Mouse (Mus musculus): Measurements from ENCODE around the gene Smpdl3b. TPM values are rescaled to one million over a fixed set of nuclear protein-coding genes. Genes with fewer than 3 reads are reported as not detected.
"Not testable (repeated sequence)": the region's sequence is repeated elsewhere in the genome, so short reads cannot be mapped to it uniquely, and the experiment has no call there.

Smpdl3b gene
- total and polyA plus RNA-seq, 2 experiments from 2014 or later = 1.1 to 1.3 TPM

- ATAC-seq (ENCODE audit: low FRiP score) (no peak), DNase-seq (ENCODE audit: low spot score) (no peak)
- Histone ChIP-seq H3K4me2 (ENCODE audit: low read depth, low read length, poor library complexity, severe bottlenecking) (no peak overlapping the region), H3K4me3 (ENCODE audit: low read depth, low read length) (no peak overlapping the region), H3K27me3 (ENCODE audit: insufficient read depth, low read length) (no peaks in the 10 kb centered on the region), H3K9me3 (ENCODE audit: low read length) (no peaks in the 10 kb centered on the region), H3K4me1 (ENCODE audit: insufficient read depth, low read length) (no peaks in the 10 kb centered on the region), H3K27ac (ENCODE audit: low read depth, low read length) (no peak overlapping the region), H3K9ac (replicated peaks; ENCODE audit: low read length, poor library complexity, severe bottlenecking) (no peak overlapping the region), H3K36me3 (ENCODE audit: insufficient read depth, low read length) (peaks cover 40% of the 10 kb centered on the region)
- no peak for TF ChIP-seq CTCF (IDR thresholded peaks at IDR 0.05)
- 80% methylated on average over 3 of the region's 3 CpGs for WGBS
These were observed 17.9 kb upstream of the Smpdl3b start for GRCm38 (mm10) chr4:132774905-132775304.

GRCm38 (mm10) chr4:132771776-132772175 is 14.7 kb upstream of the Smpdl3b start:
- TF ChIP-seq CTCF (IDR thresholded peaks at IDR 0.05) = no peak
- peaks cover 24% of the 10 kb centered on the region for H3K36me3 ChIP-seq (ENCODE audit: insufficient read depth, low read length)
- 96% methylated on average over 9 of the region's 9 CpGs for WGBS

GRCm38 (mm10) chr4:132767914-132768876 is 11.1 kb upstream of the Smpdl3b start, which contains the start of gene Rpa2:
Rpa2 (plus strand) TSS chr4:132768332.
- TF ChIP-seq CTCF (IDR thresholded peaks at IDR 0.05) = peak; percentile 36; the same call in 1 of the 2 replicates
- 1% methylated on average over 71 of the region's 71 CpGs for WGBS

More at GRCm38 (mm10) chr4:132771776-132772175, 14.7 kb upstream of the Smpdl3b start:
- peaks cover 4% of the 10 kb centered on the region; the same call in 1 of the 2 replicates for H3K4me1 ChIP-seq (ENCODE audit: insufficient read depth, low read length)
- no peak overlapping the region for H3K4me3 ChIP-seq (ENCODE audit: low read depth, low read length)
- no peak overlapping the region for H3K9ac ChIP-seq (replicated peaks; ENCODE audit: low read length, poor library complexity, severe bottlenecking)
- H3K9me3 ChIP-seq (ENCODE audit: low read length) = no peaks in the 10 kb centered on the region
- no peak overlapping the region for H3K4me2 ChIP-seq (ENCODE audit: low read depth, low read length, poor library complexity, severe bottlenecking)
- ATAC-seq (ENCODE audit: low FRiP score) (no peak), DNase-seq (ENCODE audit: low spot score) (no peak)
- H3K27me3 ChIP-seq (ENCODE audit: insufficient read depth, low read length) = no peaks in the 10 kb centered on the region
- H3K27ac ChIP-seq (ENCODE audit: low read depth, low read length) = no peak overlapping the region

GRCm38 (mm10) chr4:132763125-132763524 is 6.1 kb upstream of the Smpdl3b start:
- not testable (repeated sequence) for H3K4me3 ChIP-seq (ENCODE audit: low read depth, low read length); H3K9ac ChIP-seq (replicated peaks; ENCODE audit: low read length, poor library complexity, severe bottlenecking); H3K4me2 ChIP-seq (ENCODE audit: low read depth, low read length, poor library complexity, severe bottlenecking); H3K27me3 ChIP-seq (ENCODE audit: insufficient read depth, low read length); H3K9me3 ChIP-seq (ENCODE audit: low read length); DNase-seq (ENCODE audit: low spot score); ATAC-seq (ENCODE audit: low FRiP score); H3K36me3 ChIP-seq (ENCODE audit: insufficient read depth, low read length); H3K27ac ChIP-seq (ENCODE audit: low read depth, low read length); H3K4me1 ChIP-seq (ENCODE audit: insufficient read depth, low read length)
- 87% methylated on average over 3 of the region's 3 CpGs for WGBS

More at GRCm38 (mm10) chr4:132767914-132768876, 11.1 kb upstream of the Smpdl3b start, which contains the start of gene Rpa2:
- Histone ChIP-seq H3K9me3 (ENCODE audit: low read length) (no peaks in the 10 kb centered on the region), H3K4me1 (ENCODE audit: insufficient read depth, low read length) (peaks cover 4% of the 10 kb centered on the region; the same call in 1 of the 2 replicates), H3K4me3 (ENCODE audit: low read depth, low read length) (peak within 1 kb of the TSS; percentile 79), H3K9ac (replicated peaks; ENCODE audit: low read length, poor library complexity, severe bottlenecking) (peak within 1 kb of the TSS; percentile 58), H3K4me2 (ENCODE audit: low read depth, low read length, poor library complexity, severe bottlenecking) (peak within 1 kb of the TSS; percentile 73), H3K27me3 (ENCODE audit: insufficient read depth, low read length) (no peaks in the 10 kb centered on the region), H3K27ac (ENCODE audit: low read depth, low read length) (no peak within 1 kb of the TSS; the same call in 1 of the 2 replicates), H3K36me3 (ENCODE audit: insufficient read depth, low read length) (no peaks in the 10 kb centered on the region)
- DNase-seq (ENCODE audit: low spot score) (peak; percentile 100), ATAC-seq (ENCODE audit: low FRiP score) (peak; percentile 95)

GRCm38 (mm10) chr4:132762602-132763001 is 5.5 kb upstream of the Smpdl3b start:
- ATAC-seq (ENCODE audit: low FRiP score) = no peak
- Histone ChIP-seq H3K9ac (replicated peaks; ENCODE audit: low read length, poor library complexity, severe bottlenecking) (no peak overlapping the region), H3K9me3 (ENCODE audit: low read length) (no peaks in the 10 kb centered on the region), H3K4me1 (ENCODE audit: insufficient read depth, low read length) (no peaks in the 10 kb centered on the region), H3K36me3 (ENCODE audit: insufficient read depth, low read length) (no peaks in the 10 kb centered on the region), H3K27me3 (ENCODE audit: insufficient read depth, low read length) (no peaks in the 10 kb centered on the region), H3K4me3 (ENCODE audit: low read depth, low read length) (no peak overlapping the region), H3K27ac (ENCODE audit: low read depth, low read length) (no peak overlapping the region), H3K4me2 (ENCODE audit: low read depth, low read length, poor library complexity, severe bottlenecking) (no peak overlapping the region)
- TF ChIP-seq CTCF (IDR thresholded peaks at IDR 0.05) = no peak
- DNase-seq (ENCODE audit: low spot score) = no peak
- 75% methylated on average over 6 of the region's 6 CpGs for WGBS

GRCm38 (mm10) chr4:132760296-132760695 is 3.2 kb upstream of the Smpdl3b start:
- no peak for TF ChIP-seq CTCF (IDR thresholded peaks at IDR 0.05)
- WGBS = 64% methylated on average over 3 of the region's 3 CpGs
- H3K27ac ChIP-seq (ENCODE audit: low read depth, low read length) = no peak overlapping the region
- no peaks in the 10 kb centered on the region for H3K9me3 ChIP-seq (ENCODE audit: low read length)
- H3K4me3 ChIP-seq (ENCODE audit: low read depth, low read length) = no peak overlapping the region
- no peak for ATAC-seq (ENCODE audit: low FRiP score)
- no peak overlapping the region for H3K4me2 ChIP-seq (ENCODE audit: low read depth, low read length, poor library complexity, severe bottlenecking)
- no peak overlapping the region for H3K9ac ChIP-seq (replicated peaks; ENCODE audit: low read length, poor library complexity, severe bottlenecking)
- DNase-seq (ENCODE audit: low spot score) = no peak
- no peaks in the 10 kb centered on the region for H3K27me3 ChIP-seq (ENCODE audit: insufficient read depth, low read length)
- peaks cover 2% of the 10 kb centered on the region; the same call in 1 of the 2 replicates for H3K4me1 ChIP-seq (ENCODE audit: insufficient read depth, low read length)
- H3K36me3 ChIP-seq (ENCODE audit: insufficient read depth, low read length) = no peaks in the 10 kb centered on the region

All from midbrain, postnatal 0 days (tissue).